Mouse (Mus musculus) left cerebral cortex, postnatal 4 days (tissue): ENCODE measurements around the gene Fstl4. TPM values are rescaled to one million over a fixed set of nuclear protein-coding genes. Genes with fewer than 3 reads are reported as not detected.

ENCODE experiments used
- DNase-seq: peaks from one replicate; pipeline ENCODE4 v3.0.0-alpha.2; 2022
- intact Hi-C: fragments of 180-260 bp; cut with DNase I; formaldehyde crosslinking; loops from one replicate; pipeline ENCODE4 v1.15.1; 2025
- total RNA-seq, 2 experiments: library from RNA; stranded (reverse); gene quantifications; 2 replicates each; pipeline ENCODE4 v1.2.3; 2021

Fstl4 gene
- total RNA-seq, 2 experiments from 2014 or later: 12.9 to 13.2 TPM

GRCm38 (mm10) chr11:53118226-53118965 is 354.0 kb downstream of the Fstl4 start:
- intact Hi-C loops: no loop called here
- peak; percentile 90 for DNase-seq

DNA sequence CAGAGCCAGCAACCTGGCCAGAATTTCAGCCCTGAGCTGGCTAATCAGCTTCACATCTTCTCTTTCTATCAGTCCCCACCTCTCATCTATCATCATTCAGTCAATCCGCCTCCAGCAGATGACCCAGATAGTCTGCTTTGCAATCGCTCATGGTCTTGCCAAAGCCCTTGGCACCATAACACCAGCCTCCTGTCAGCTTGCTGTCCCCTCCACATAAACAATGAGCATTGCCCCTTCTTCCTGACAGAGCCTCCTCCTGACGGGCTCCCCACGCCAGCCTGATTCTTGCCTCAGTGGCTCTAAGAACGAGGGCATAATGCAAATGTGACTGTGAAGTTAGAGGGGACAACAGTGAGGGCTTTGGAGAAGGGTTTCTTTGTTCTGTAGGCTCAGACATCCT is 355.5 kb downstream of the Fstl4 start:
- DNase-seq: peak; percentile 68
- intact Hi-C loops: no loop called here

DNA sequence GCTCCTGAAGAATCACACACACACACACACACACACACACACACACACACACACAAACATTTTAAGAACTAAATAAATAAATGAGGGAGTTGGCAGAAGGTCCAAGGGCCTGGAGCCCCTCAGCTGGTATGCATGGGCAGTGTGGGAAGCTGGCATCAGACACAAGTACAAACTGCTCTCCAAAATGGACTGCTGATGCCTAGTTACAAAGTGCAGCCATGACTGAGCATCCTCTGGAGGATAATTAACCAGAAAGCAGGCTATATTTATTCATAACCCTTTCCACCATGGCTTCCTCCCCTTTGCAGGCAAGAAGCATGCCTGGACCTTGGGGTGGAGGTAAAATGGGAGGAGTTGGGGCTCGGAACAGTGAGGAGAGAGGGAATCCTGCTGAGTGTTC is 356.8 kb downstream of the Fstl4 start:
- no peak for DNase-seq
- intact Hi-C loops: no loop called here

DNA sequence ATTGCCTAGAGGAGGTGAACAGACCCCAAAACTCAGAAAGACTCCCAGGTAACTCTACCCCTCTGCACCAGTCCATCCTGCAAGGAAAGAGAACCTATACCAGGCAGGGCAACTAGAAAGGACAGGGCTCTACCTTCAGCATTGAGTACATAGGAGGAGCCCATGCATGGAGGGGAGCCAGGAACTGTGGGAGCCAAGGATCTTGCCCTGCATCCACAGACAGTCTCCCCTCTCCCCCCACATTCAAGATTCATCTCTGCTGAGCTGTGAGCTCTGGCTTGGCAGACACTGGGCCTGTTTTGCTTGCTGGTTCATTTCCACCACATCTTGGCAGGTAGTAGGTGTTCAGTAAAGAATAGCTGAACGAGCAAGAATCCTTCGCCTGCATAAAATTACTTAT is 360.4 kb downstream of the Fstl4 start:
- intact Hi-C loops: no loop called here
- DNase-seq: no peak

DNA sequence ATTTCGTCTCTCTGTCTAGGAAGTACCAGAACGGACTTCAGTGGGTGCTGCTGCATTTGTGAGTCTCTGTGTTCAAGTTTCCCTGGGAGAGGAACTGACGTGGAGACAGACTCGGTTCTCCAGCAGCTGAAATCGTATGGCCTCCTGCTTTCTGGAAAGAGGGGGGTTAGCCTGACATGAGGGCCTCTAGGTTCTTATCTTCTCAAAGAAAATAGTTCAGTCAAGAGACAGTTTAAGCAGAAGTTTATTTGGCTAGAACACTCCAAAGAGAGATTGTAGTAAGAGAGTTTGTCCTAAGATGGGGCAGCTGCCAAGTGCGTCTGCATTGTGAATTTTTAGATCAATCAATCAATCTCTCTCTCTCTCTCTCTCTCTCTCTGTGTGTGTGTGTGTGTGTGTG is 362.2 kb downstream of the Fstl4 start:
- intact Hi-C loops: no loop called here
- DNase-seq: no peak

- intact Hi-C loops: no loop called here
- no peak for DNase-seq
Measured at GRCm38 (mm10) chr11:53128661-53129060, 364.2 kb downstream of the Fstl4 start.

DNA sequence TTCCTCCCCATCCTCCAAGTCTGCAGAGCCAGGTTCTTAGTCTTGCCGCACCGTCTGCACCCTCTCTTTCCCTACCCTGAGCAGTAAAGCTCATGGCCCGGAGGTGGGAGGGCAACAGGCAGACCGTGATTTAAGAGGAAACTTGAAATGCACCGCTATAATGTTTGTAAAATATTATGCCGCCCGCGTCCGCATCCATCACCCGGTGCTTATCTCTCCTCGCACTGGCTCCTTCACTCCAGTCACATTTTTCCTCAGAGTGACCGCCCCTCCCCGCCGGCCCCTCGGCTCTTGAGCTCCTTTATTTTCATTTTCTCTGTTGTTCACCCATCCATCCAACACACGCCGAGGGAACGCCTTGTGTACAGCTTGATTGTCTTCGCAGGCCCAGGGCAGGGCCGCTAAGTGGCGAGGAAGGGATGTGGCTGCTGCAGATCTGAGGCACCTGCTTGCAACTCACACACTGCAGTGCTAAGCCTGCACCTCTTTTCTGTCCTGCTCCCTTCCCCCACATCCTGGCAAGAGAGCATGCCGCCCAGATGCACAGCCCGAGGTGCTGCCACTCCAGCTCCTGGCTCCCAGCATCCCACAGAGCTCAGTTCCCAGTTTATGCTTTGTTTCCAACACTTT is 368.1 kb downstream of the Fstl4 start:
- DNase-seq: peak; percentile 14
- intact Hi-C loops: loop anchor here (10.0 kb wide), 1 partner anchor 258 kb away; no protein-coding TSS in a partner anchor

GRCm38 (mm10) chr11:53136371-53136770 is 371.9 kb downstream of the Fstl4 start:
- intact Hi-C loops: loop anchor here (10.0 kb wide), 1 partner anchor 262 kb away; no protein-coding TSS in a partner anchor
- DNase-seq: no peak

- no peak for DNase-seq
- intact Hi-C loops: loop anchor here (10.0 kb wide), 1 partner anchor 263 kb away; no protein-coding TSS in a partner anchor
Measured at GRCm38 (mm10) chr11:53137381-53137780, 372.9 kb downstream of the Fstl4 start.

DNA sequence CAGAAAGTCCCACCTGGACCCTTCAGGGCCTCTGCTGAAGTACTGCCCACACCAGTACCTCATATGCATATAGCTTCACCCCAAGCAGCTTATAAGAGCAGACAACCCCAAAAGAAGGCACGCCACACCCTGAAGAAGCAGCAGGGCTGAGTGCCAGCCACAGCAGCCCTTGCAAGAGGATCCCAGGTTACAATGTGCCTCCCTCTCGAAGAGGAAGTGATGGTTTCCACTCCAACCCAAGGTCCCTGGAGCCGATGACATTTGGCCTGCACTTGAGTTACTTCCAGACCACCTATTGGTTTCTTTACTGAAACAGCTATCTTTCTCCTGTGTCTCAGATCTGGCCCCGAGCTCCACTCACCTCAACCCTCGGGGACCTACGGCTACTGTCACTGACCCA is 373.8 kb downstream of the Fstl4 start:
- intact Hi-C loops: loop anchor here (10.0 kb wide), 1 partner anchor 263 kb away; no protein-coding TSS in a partner anchor
- DNase-seq: no peak

- DNase-seq: peak; percentile 51
- intact Hi-C loops: loop anchor here (10.0 kb wide), 1 partner anchor 265 kb away; no protein-coding TSS in a partner anchor
Measured at GRCm38 (mm10) chr11:53139666-53140065, 375.2 kb downstream of the Fstl4 start.

GRCm38 (mm10) chr11:53140196-53140595 is 375.8 kb downstream of the Fstl4 start:
- no peak for DNase-seq
- intact Hi-C loops: no loop called here

DNA sequence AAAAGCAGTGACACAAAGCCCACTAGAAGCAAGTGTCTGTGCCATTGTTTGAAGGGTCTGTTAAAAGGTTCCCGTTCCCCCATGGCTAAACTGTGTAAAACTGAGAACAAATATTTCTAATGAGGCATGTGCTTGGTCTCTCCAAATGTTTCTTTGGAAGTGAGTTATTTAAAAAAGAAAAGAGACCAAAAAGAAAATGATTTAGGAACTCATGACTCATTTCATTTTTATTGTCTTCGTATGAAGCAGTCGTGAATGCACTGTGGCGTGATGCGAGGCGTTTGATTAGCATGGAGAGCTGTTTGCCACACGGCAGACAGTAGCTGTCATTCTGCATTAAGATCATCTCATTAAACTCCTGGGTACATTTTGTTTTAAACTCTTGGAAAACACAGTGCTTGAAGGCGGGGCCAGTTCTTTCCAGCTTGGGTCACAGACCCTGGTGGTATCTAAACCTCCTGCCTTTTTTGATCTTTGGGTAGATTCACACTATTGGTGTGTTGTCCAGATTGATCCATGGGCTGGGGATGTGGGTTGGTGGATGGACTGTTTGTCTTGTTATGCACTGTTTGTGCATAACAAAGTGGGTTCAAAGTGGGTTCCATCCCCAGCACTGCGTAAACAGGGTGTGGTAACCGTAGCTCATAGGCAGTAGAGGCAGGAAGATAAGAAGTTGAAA is 376.4 kb downstream of the Fstl4 start:
- no peak for DNase-seq
- intact Hi-C loops: no loop called here

DNA sequence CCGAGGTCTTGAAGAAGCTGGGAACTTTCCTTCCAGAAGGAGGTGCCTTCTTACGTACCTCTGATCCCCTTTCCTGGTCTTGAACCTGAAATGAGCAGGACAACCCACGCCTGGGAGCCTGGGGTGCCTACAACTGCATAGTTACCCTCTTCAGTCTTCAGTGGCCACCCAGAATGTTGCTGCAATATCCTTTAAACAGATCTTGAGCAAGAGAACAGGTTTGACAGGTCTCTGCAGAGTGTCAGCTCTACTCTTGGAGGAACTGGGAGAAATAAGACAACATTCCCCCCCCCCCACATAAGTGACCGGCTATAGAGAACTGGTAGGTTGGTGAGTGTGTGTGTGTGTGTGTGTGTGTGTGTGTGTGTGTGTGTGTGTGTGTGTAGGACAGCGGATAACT is 379.1 kb downstream of the Fstl4 start:
- DNase-seq: no peak
- intact Hi-C loops: no loop called here

GRCm38 (mm10) chr11:53144506-53144905 is 380.1 kb downstream of the Fstl4 start:
- intact Hi-C loops: no loop called here
- DNase-seq: no peak

GRCm38 (mm10) chr11:53146290-53146689 is 381.9 kb downstream of the Fstl4 start:
- DNase-seq: peak; percentile 53

DNA sequence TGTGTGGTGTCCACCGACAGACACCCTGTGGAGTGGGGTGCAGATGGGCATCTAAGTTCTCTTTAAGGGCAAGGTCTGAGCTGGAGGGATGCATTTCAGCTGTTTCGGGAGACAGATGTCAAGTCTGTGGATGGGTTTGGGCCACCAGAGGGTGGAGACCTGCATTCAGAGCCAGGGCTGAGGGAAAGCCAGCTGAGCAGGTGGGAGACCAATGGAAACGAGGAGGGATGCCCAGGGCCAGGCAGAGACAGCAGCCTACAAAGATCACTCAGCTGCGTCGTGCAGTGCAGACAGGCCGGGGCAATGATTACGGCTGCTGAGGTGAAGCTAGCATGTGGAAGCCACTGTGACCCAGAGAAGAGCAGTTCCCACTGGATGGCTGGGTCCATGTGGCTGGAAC is 392.0 kb downstream of the Fstl4 start:
- DNase-seq: peak; percentile 53
- intact Hi-C loops: no loop called here

More at GRCm38 (mm10) chr11:53146290-53146689, 381.9 kb downstream of the Fstl4 start:
- intact Hi-C loops: no loop called here

- intact Hi-C loops: no loop called here
- no peak for DNase-seq
Measured at GRCm38 (mm10) chr11:53157621-53158259, 393.3 kb downstream of the Fstl4 start.

GRCm38 (mm10) chr11:53162385-53162784 is 398.0 kb downstream of the Fstl4 start:
- intact Hi-C loops: no loop called here
- DNase-seq: peak; percentile 27

GRCm38 (mm10) chr11:53166478-53166877 is 402.0 kb downstream of the Fstl4 start:
- DNase-seq: no peak
- intact Hi-C loops: no loop called here
